Mouse (Mus musculus) left cerebral cortex, postnatal 4 days (tissue): ENCODE data around the gene Tspo. TPM values are rescaled to one million over a fixed set of nuclear protein-coding genes. Genes with fewer than 3 reads are reported as not detected.

Experiments
- DNase-seq: peaks from one replicate; pipeline ENCODE4 v3.0.0-alpha.2; 2022
- intact Hi-C: fragments of 180-260 bp; cut with DNase I; formaldehyde crosslinking; loops from one replicate; pipeline ENCODE4 v1.15.1; 2025
- total RNA-seq, 2 experiments: library from RNA; stranded (reverse); gene quantifications; 2 replicates each; pipeline ENCODE4 v1.2.3; 2021

Gene Tspo
- total RNA-seq = 1 to 10 TPM; 2.9 to 3.8 TPM

- peak; percentile 21 for DNase-seq
- intact Hi-C loops = no loop called here
Observed at GRCm38 (mm10) chr15:83563327-83563856, at the start of gene Tspo, which contains the start of gene Mcat. TSS of gene Tspo (plus strand) at chr15:83563592. TSS of gene Mcat (minus strand) at chr15:83563787.

- no peak for DNase-seq
- intact Hi-C loops = no loop called here
Observed at GRCm38 (mm10) chr15:83515018-83515417, 48.4 kb upstream of the Tspo start.

- peak; percentile 71 for DNase-seq
Observed at GRCm38 (mm10) chr15:83518215-83519048, 45.0 kb upstream of the Tspo start.

GRCm38 (mm10) chr15:83520861-83521382 is 42.5 kb upstream of the Tspo start:
- intact Hi-C loops = no loop called here

More at GRCm38 (mm10) chr15:83518215-83519048, 45.0 kb upstream of the Tspo start:
- intact Hi-C loops = no loop called here

GRCm38 (mm10) chr15:83523196-83523595 is 40.2 kb upstream of the Tspo start:
- intact Hi-C loops = no loop called here
- DNase-seq = no peak

More at GRCm38 (mm10) chr15:83520861-83521382, 42.5 kb upstream of the Tspo start:
- DNase-seq = no peak

- intact Hi-C loops = no loop called here
- DNase-seq = no peak
Observed at GRCm38 (mm10) chr15:83523638-83524332, 39.6 kb upstream of the Tspo start.

- DNase-seq = no peak
- intact Hi-C loops = no loop called here
Observed at GRCm38 (mm10) chr15:83524333-83524729, 39.1 kb upstream of the Tspo start.

- DNase-seq = peak; percentile 46
- intact Hi-C loops = no loop called here
Observed at GRCm38 (mm10) chr15:83526424-83527091, 36.8 kb upstream of the Tspo start, which contains the start of gene Bik. TSS of gene Bik (plus strand) at chr15:83526862.

GRCm38 (mm10) chr15:83527092-83527437 is 36.3 kb upstream of the Tspo start:
- intact Hi-C loops = no loop called here
- no peak for DNase-seq

GRCm38 (mm10) chr15:83527747-83528146 is 35.6 kb upstream of the Tspo start:
- intact Hi-C loops = no loop called here

GRCm38 (mm10) chr15:83528892-83529291 is 34.5 kb upstream of the Tspo start:
- intact Hi-C loops = no loop called here

More at GRCm38 (mm10) chr15:83527747-83528146, 35.6 kb upstream of the Tspo start:
- no peak for DNase-seq

GRCm38 (mm10) chr15:83529765-83530164 is 33.6 kb upstream of the Tspo start:
- no peak for DNase-seq
- intact Hi-C loops = no loop called here

More at GRCm38 (mm10) chr15:83528892-83529291, 34.5 kb upstream of the Tspo start:
- DNase-seq = no peak

- no peak for DNase-seq
- intact Hi-C loops = no loop called here
Observed at GRCm38 (mm10) chr15:83530233-83530632, 33.2 kb upstream of the Tspo start.

- intact Hi-C loops = no loop called here
- no peak for DNase-seq
Observed at GRCm38 (mm10) chr15:83530688-83531087, 32.7 kb upstream of the Tspo start.

GRCm38 (mm10) chr15:83531961-83532469 is 31.4 kb upstream of the Tspo start:
- DNase-seq = no peak
- intact Hi-C loops = no loop called here

- intact Hi-C loops = no loop called here
- no peak for DNase-seq
Observed at GRCm38 (mm10) chr15:83532606-83533005, 30.8 kb upstream of the Tspo start.

GRCm38 (mm10) chr15:83534960-83535889 is 28.2 kb upstream of the Tspo start:
- intact Hi-C loops = no loop called here
- no peak for DNase-seq

GRCm38 (mm10) chr15:83535890-83536231 is 27.5 kb upstream of the Tspo start:
- intact Hi-C loops = no loop called here
- no peak for DNase-seq

GRCm38 (mm10) chr15:83538855-83539254 is 24.5 kb upstream of the Tspo start:
- intact Hi-C loops = no loop called here
- no peak for DNase-seq
